Mouse (Mus musculus): ENCODE measurements around the gene Rsad2. TPM values are rescaled to one million over a fixed set of nuclear protein-coding genes. Genes with fewer than 3 reads are reported as not detected.
"Not testable (repeated sequence)": the region's sequence is repeated elsewhere in the genome, so short reads cannot be mapped to it uniquely, and the experiment has no call there.

Rsad2 gene
- total RNA-seq, 1 experiment from 2014 or later, result 26.6 TPM

DNA sequence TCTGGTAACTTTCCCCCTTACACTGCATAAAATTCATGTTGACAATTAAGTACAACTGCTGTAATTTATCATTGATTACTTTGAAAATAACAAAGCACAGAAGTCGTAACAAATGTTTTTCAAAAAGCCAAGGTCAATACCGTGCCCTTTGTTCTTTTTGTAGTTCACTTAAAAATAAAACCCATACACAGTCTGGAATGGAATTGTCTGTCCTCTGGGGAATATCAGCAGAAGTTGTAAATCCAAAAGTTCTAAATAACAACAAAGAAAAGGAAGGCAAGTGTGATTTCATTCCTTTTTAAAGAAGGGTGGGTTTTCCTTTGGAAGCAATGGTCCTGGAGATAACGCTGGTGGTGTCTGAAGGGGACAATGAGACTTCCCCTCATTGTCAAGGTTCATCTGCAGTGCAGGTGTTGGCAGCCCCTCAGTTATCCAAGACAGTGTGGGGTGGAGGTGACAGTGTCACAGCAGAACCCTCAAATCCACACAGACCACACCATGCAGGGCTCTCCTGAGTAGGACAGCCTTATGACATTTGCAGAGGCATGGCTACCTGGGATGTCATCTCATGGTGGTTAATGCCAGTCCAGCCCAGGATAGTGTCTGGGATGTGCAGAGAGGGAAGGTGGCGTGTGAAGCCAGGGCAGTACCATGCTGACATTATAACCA, 9.7 kb downstream of the Rsad2 start:
- DNase-seq, result no peak

DNA sequence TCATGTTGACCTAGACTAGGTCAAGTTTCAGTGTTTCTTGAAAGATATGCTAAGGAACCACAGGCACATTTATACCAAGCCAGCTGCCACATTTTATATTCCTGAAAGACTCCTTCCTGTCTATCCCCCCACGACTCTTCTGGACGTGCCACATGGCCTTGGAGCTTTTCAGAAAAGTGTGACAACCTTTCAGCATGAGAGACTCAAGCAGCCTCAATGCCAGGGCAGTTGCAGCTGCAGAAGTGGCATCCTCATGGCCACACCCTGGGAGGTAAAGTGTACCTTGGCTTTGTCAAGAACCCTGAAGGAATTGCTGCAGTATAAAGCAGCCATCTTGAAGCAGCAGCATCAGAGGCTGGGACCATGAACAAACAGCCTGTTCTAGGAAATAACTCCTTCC, 11.7 kb downstream of the Rsad2 start:
- no peak for DNase-seq

DNA sequence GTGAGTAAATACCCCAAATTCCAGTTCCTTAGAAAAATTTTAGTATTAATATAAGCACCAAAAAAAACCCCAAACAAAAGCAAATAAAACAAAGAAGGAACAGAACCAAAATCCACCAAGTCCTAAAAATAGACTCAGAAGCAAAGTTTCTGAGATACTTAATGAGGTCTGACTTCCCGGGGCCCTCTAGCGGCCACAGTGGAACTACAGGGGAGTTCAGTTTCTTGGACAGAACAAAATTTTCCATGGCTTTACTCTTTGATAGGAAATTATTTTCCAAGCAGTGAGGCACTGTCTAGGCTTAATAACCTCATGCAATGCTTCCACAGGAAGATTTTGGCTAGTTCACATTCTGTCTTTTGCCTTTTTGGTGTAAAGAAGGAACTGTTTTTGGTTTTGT, 12.2 kb downstream of the Rsad2 start:
- DNase-seq, result peak; percentile 90

- DNase-seq, result no peak
Observed at GRCm38 (mm10) chr12:26439366-26439765, 16.9 kb downstream of the Rsad2 start.

GRCm38 (mm10) chr12:26437950-26438349, 18.3 kb downstream of the Rsad2 start:
- DNase-seq, result no peak

GRCm38 (mm10) chr12:26436334-26436733, 19.9 kb downstream of the Rsad2 start:
- DNase-seq, result peak; percentile 44

GRCm38 (mm10) chr12:26428771-26429170, 27.5 kb downstream of the Rsad2 start:
- not testable (repeated sequence) for DNase-seq

- DNase-seq, result no peak
Observed at GRCm38 (mm10) chr12:26424841-26425240, 31.4 kb downstream of the Rsad2 start.

DNA sequence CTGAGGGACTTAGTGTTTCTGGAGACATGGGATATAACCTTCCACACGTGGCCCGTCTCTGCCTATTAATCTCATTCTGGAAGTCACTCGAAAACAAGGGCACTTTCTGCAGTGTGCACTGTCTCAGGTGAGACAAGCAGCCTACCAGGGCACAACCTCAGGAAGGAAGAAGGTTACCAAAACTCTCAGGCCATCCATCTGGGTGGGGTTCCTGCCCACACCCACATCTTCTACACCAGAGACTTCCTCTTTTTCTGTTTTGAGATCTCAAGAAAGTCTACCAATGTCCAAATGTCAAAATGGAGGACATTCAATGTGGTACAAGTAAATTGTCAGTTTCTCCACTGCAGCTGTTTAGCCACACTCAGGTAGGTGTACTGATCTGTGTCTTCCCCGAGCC, 37.9 kb downstream of the Rsad2 start:
- no peak for DNase-seq

- peak; percentile 67 for DNase-seq
Observed at GRCm38 (mm10) chr12:26416636-26417295, 39.5 kb downstream of the Rsad2 start.

DNA sequence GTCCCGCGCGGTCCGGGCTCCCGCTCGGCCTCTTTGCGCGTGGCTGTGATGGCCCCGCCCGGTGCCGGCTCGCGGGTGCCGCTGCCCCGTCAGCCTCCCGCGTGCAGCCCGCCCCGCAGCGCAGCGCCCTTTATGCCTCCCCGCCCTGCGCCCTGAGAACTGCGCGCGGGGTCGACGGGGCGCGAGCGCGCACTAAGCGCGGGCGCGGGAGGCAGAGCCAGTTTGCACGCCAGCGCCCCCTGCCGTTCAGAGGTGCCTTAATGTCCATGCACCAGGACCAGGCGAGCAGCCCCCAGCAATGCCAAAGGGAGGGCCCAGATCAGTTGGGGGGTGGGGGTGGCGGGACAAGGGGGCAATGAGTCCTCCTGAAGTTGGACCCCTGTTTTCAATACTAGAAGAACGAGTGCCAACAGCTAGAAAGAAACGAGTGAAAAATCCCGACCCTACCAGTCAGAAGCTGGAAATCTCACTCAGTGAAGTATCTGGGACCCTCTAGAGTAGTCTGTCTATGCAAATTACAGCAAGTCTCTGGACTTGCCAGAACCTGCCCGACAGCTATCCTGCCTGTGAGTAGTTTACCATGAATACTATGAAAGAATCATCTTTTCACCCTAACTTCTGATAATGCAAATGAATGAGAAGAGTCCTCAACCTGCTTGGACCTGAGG, 41.0 kb downstream of the Rsad2 start, which contains the start of gene Rnf144a:
Rnf144a (minus strand) TSS at position 151 of the 668 bp plus-strand sequence.
- DNase-seq, result peak; percentile 96

- peak; percentile 69 for DNase-seq
Observed at GRCm38 (mm10) chr12:26414451-26415103, 41.7 kb downstream of the Rsad2 start.

GRCm38 (mm10) chr12:26413961-26414411, 42.3 kb downstream of the Rsad2 start:
- DNase-seq, result peak; percentile 40

- peak; percentile 51 for DNase-seq
Observed at GRCm38 (mm10) chr12:26412802-26413201, 43.5 kb downstream of the Rsad2 start.

DNA sequence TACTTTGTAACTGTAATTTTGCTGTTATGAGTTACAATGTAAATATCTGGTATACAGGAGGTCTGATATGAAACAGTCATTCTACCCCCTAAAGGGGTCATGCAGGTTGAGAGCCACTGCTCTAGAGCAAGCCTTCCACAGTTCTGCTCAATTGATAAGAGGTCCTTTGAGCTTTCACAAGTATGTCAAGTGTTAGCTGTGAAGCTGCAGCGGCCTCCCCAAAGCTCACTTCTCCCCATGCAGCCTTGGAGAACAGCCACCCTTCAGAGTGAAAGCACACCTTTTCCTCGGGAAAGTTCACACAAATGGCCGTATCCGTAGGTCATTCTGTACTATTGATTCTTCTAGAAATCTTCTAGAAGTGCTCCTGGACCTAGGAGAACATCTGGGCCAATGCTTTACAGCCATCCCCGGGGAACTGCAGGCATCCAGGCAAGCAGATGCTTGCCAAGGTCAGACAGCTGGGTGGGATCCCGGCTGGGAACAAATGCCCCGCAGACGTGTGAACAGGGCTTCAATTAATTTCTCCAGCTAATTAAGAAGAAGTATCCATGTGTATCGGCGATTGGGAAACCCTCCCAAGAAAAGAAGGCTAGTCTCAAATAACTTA, 44.3 kb downstream of the Rsad2 start:
- DNase-seq, result no peak

- DNase-seq, result no peak
Observed at GRCm38 (mm10) chr12:26410443-26410842, 45.8 kb downstream of the Rsad2 start.

GRCm38 (mm10) chr12:26408707-26409106, 47.5 kb downstream of the Rsad2 start:
- no peak for DNase-seq

- DNase-seq, result peak; percentile 73
Observed at GRCm38 (mm10) chr12:26404781-26405702, 51.2 kb downstream of the Rsad2 start.

- DNase-seq, result peak; percentile 78
Observed at GRCm38 (mm10) chr12:26403372-26404125, 52.7 kb downstream of the Rsad2 start.
